Mouse (Mus musculus): ENCODE measurements around the gene Itpk1. TPM values are rescaled to one million over a fixed set of nuclear protein-coding genes. Genes with fewer than 3 reads are reported as not detected.

Itpk1 gene
- polyA plus RNA-seq, 1 experiment from 2014 or later = 26.1 TPM

DNA sequence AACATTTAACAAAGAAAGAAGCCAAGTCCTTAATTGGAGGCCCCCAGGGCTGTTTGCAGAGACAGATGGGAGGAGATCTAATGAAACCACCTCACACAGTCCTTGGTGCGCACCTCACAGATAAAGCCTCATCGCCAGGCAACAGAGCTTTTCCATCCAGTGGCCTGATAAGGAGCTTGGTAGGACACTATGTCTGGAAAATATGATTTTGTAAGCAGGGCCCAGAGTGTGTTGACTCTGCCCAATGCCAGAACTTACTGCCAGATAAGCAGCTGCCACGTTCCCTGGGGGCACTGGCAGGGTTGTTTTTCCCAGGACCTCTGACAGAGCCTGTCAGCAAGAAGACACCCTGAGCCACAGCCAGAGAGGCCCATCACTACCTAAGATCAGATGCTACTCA is 153.5 kb downstream of the Itpk1 start:
- ATAC-seq (ENCODE audit: insufficient read depth, low FRiP score, low TSS enrichment) (no peak), DNase-seq (ENCODE audit: low spot score) (no peak)
- Histone ChIP-seq H3K9ac (ENCODE audit: low read length) (no peak overlapping the region), H3K27me3 (ENCODE audit: control insufficient read depth, insufficient read depth, low read length) (0 out of 2 replicates have a peak, but pooled peaks cover 7% of the 10 kb centered on the region), H3K36me3 (ENCODE audit: control insufficient read depth, insufficient read depth, low read length) (no peaks in the 10 kb centered on the region), H3K9me3 (ENCODE audit: control insufficient read depth, low read length) (no peaks in the 10 kb centered on the region), H3K27ac (ENCODE audit: low read depth, low read length) (no peak overlapping the region), H3K4me1 (ENCODE audit: control insufficient read depth, insufficient read depth, low read length) (peaks cover 4% of the 10 kb centered on the region; the same call in 1 of the 2 replicates), H3K4me3 (ENCODE audit: low read depth, low read length) (no peak overlapping the region), H3K4me2 (ENCODE audit: low read depth) (no peak overlapping the region)
- WGBS = 86% methylated on average over 3 of the region's 3 CpGs

DNA sequence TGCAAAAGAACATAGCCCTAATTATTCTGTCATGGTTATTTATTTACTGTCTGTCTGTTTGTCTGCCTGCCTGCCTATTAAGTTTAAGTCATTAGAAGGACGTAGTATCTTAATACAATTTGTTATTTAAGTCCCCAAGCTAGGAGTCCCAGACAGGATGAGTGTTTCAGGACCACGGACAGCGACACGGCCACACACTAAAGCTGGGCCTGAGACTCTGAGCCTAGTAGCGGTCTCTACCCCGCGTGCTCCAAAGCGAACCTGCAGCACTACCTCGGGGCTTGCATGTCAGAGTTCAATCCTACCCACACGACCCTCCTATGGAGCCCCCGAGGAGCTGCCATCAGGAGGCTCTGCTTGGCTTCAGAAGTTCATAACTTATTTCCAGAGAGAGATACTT is 154.2 kb downstream of the Itpk1 start:
- H3K27ac ChIP-seq (ENCODE audit: low read depth, low read length) = no peak overlapping the region
- no peaks in the 10 kb centered on the region for H3K36me3 ChIP-seq (ENCODE audit: control insufficient read depth, insufficient read depth, low read length)
- ATAC-seq (ENCODE audit: insufficient read depth, low FRiP score, low TSS enrichment) (no peak), DNase-seq (ENCODE audit: low spot score) (peak; percentile 80)
- 0 out of 2 replicates have a peak, but pooled peaks cover 4% of the 10 kb centered on the region for H3K4me1 ChIP-seq (ENCODE audit: control insufficient read depth, insufficient read depth, low read length)
- no peak overlapping the region for H3K9ac ChIP-seq (ENCODE audit: low read length)
- 5% methylated on average over 11 of the region's 11 CpGs for WGBS
- H3K4me2 ChIP-seq (ENCODE audit: low read depth) = no peak overlapping the region
- 0 out of 2 replicates have a peak, but pooled peaks cover 7% of the 10 kb centered on the region for H3K27me3 ChIP-seq (ENCODE audit: control insufficient read depth, insufficient read depth, low read length)
- no peak overlapping the region for H3K4me3 ChIP-seq (ENCODE audit: low read depth, low read length)
- H3K9me3 ChIP-seq (ENCODE audit: control insufficient read depth, low read length) = no peaks in the 10 kb centered on the region

DNA sequence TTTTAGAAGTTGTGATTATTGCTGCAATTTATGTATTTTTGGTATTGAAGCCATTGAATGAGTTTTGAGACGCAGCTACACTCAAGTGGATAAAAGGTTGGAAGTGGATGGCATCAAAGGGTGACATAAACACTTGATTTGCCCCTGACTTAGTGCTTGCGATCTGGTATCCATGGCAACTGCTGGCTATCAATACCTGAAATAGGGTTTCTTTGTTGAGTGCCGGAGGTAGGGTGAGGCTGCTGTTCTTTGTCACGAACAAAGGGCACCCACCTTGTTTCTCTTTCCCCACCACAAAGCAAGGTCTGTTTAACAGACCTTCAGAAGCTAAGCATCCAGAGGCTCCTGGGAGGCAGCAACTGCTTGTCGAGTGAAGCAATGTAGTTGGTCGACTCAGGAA is 159.6 kb downstream of the Itpk1 start:
- no peak for DNase-seq (ENCODE audit: low spot score)
- no peaks in the 10 kb centered on the region for H3K27me3 ChIP-seq (ENCODE audit: control insufficient read depth, insufficient read depth, low read length)
- no peak overlapping the region for H3K4me2 ChIP-seq (ENCODE audit: low read depth)
- H3K9ac ChIP-seq (ENCODE audit: low read length) = no peak overlapping the region
- H3K4me1 ChIP-seq (ENCODE audit: control insufficient read depth, insufficient read depth, low read length) = no peaks in the 10 kb centered on the region
- no peaks in the 10 kb centered on the region for H3K36me3 ChIP-seq (ENCODE audit: control insufficient read depth, insufficient read depth, low read length)
- no peak for ATAC-seq (ENCODE audit: insufficient read depth, low FRiP score, low TSS enrichment)
- no peaks in the 10 kb centered on the region for H3K9me3 ChIP-seq (ENCODE audit: control insufficient read depth, low read length)
- WGBS = 64% methylated on average over 6 of the region's 6 CpGs
- no peak overlapping the region for H3K27ac ChIP-seq (ENCODE audit: low read depth, low read length)
- no peak overlapping the region for H3K4me3 ChIP-seq (ENCODE audit: low read depth, low read length)

- Histone ChIP-seq H3K9me3 (ENCODE audit: control insufficient read depth, low read length) (no peaks in the 10 kb centered on the region), H3K27ac (ENCODE audit: low read depth, low read length) (no peak overlapping the region), H3K4me1 (ENCODE audit: control insufficient read depth, insufficient read depth, low read length) (no peaks in the 10 kb centered on the region), H3K4me3 (ENCODE audit: low read depth, low read length) (no peak overlapping the region), H3K27me3 (ENCODE audit: control insufficient read depth, insufficient read depth, low read length) (no peaks in the 10 kb centered on the region), H3K9ac (ENCODE audit: low read length) (no peak overlapping the region), H3K36me3 (ENCODE audit: control insufficient read depth, insufficient read depth, low read length) (no peaks in the 10 kb centered on the region), H3K4me2 (ENCODE audit: low read depth) (no peak overlapping the region)
- no peak for DNase-seq (ENCODE audit: low spot score)
- WGBS = 92% methylated on average over 7 of the region's 7 CpGs
- ATAC-seq (ENCODE audit: insufficient read depth, low FRiP score, low TSS enrichment) = no peak
Observed at GRCm38 (mm10) chr12:102541168-102541567, 163.6 kb downstream of the Itpk1 start.

DNA sequence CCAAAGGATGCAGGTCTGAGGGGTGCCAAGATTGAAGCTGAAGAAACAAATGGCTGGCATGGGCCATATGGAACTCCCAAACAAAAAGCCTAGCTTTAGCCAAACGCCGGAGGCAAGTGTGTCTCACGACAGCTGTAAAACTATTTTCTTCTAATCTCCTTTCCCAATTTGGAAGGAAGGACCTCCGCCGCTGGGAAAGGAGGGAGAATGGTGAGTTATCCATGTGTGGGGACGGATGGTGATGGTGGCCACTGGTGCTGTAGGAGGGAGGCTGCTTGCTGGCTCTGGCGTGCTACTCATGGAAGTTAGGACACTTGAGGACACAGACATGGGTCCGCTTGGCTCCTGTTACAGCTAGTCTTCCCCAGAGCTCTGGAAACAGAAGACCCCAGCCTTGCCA is 164.5 kb downstream of the Itpk1 start:
- Histone ChIP-seq H3K27ac (ENCODE audit: low read depth, low read length) (no peak overlapping the region), H3K27me3 (ENCODE audit: control insufficient read depth, insufficient read depth, low read length) (no peaks in the 10 kb centered on the region), H3K4me3 (ENCODE audit: low read depth, low read length) (no peak overlapping the region), H3K4me1 (ENCODE audit: control insufficient read depth, insufficient read depth, low read length) (no peaks in the 10 kb centered on the region), H3K36me3 (ENCODE audit: control insufficient read depth, insufficient read depth, low read length) (no peaks in the 10 kb centered on the region), H3K4me2 (ENCODE audit: low read depth) (no peak overlapping the region), H3K9me3 (ENCODE audit: control insufficient read depth, low read length) (no peaks in the 10 kb centered on the region), H3K9ac (ENCODE audit: low read length) (no peak overlapping the region)
- 63% methylated on average over 8 of the region's 8 CpGs for WGBS
- DNase-seq (ENCODE audit: low spot score) (no peak), ATAC-seq (ENCODE audit: insufficient read depth, low FRiP score, low TSS enrichment) (no peak)

DNA sequence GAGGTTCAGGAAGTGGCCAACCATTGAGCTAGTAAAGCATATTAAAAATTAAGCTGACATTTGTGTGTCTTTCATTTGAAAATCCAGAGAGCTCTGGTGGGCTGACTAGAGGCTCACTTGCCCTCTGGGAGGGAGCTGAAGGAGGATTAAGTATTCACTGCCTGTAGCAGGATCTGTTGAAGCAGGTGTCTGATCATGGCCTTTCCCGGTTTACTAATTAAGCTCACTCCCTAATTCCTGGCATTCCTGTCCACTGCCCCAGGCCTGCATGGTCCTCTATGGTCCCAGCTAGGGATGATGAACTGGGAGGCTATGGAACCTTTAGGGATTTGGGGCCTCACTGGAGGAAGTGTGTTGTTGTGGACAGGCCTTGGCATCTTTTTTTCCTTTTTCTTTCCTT is 168.9 kb downstream of the Itpk1 start:
- 64% methylated on average over 1 of the region's 1 CpGs for WGBS
- ATAC-seq (ENCODE audit: insufficient read depth, low FRiP score, low TSS enrichment) = no peak
- Histone ChIP-seq H3K4me1 (ENCODE audit: control insufficient read depth, insufficient read depth, low read length) (no peaks in the 10 kb centered on the region), H3K4me3 (ENCODE audit: low read depth, low read length) (no peak overlapping the region), H3K27me3 (ENCODE audit: control insufficient read depth, insufficient read depth, low read length) (no peaks in the 10 kb centered on the region), H3K36me3 (ENCODE audit: control insufficient read depth, insufficient read depth, low read length) (no peaks in the 10 kb centered on the region), H3K4me2 (ENCODE audit: low read depth) (no peak overlapping the region), H3K9ac (ENCODE audit: low read length) (no peak overlapping the region), H3K27ac (ENCODE audit: low read depth, low read length) (no peak overlapping the region), H3K9me3 (ENCODE audit: control insufficient read depth, low read length) (no peaks in the 10 kb centered on the region)
- DNase-seq (ENCODE audit: low spot score) = no peak

DNA sequence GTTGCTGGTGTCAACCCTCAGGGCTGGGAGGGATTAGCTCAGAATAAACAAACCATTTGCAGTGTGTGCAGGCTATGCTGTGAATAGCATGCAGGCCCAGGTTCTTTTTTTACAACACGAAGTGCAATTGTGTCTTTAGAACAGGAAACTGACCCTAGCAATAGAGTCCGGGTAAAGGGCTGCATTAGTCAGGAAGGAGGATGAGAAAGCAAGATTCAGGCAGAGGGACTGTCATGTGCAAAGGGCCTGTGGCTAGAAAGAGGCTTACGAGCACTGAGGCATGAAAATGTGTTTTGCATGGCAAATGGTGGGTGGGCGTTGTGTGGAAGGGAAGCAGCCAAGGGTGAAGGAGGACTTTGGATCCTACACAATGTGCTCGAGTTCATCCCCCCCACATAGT is 176.7 kb downstream of the Itpk1 start:
- no peaks in the 10 kb centered on the region for H3K27me3 ChIP-seq (ENCODE audit: control insufficient read depth, insufficient read depth, low read length)
- H3K9ac ChIP-seq (ENCODE audit: low read length) = no peak overlapping the region
- H3K27ac ChIP-seq (ENCODE audit: low read depth, low read length) = no peak overlapping the region
- H3K9me3 ChIP-seq (ENCODE audit: control insufficient read depth, low read length) = no peaks in the 10 kb centered on the region
- no peaks in the 10 kb centered on the region for H3K4me1 ChIP-seq (ENCODE audit: control insufficient read depth, insufficient read depth, low read length)
- no peaks in the 10 kb centered on the region for H3K36me3 ChIP-seq (ENCODE audit: control insufficient read depth, insufficient read depth, low read length)
- no peak overlapping the region for H3K4me2 ChIP-seq (ENCODE audit: low read depth)
- no peak overlapping the region for H3K4me3 ChIP-seq (ENCODE audit: low read depth, low read length)
- 79% methylated on average over 5 of the region's 5 CpGs for WGBS
- DNase-seq (ENCODE audit: low spot score) (no peak), ATAC-seq (ENCODE audit: insufficient read depth, low FRiP score, low TSS enrichment) (no peak)

DNA sequence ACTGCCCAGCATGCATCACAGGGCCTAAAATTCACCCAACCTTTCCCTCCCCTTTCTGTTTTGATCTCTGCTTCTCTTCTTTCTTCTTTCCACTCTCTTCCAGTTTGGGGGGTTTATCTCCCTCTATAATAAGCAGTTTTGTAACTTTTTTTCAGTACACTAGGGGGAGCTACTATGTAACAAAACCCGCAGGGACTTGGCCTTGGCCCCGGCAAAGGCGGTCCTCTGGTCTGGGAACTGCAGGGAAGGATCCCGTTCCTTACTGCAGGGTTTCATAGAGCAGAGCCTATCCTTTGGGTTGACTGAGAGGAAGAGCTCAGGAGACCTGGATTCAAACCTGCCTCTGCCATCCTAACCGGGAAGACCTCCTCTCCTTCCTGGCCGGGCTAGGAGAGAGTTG is 180.0 kb downstream of the Itpk1 start:
- H3K27ac ChIP-seq (ENCODE audit: low read depth, low read length) = no peak overlapping the region
- H3K4me1 ChIP-seq (ENCODE audit: control insufficient read depth, insufficient read depth, low read length) = no peaks in the 10 kb centered on the region
- no peaks in the 10 kb centered on the region for H3K27me3 ChIP-seq (ENCODE audit: control insufficient read depth, insufficient read depth, low read length)
- DNase-seq (ENCODE audit: low spot score) (peak; percentile 34), ATAC-seq (ENCODE audit: insufficient read depth, low FRiP score, low TSS enrichment) (no peak)
- H3K36me3 ChIP-seq (ENCODE audit: control insufficient read depth, insufficient read depth, low read length) = no peaks in the 10 kb centered on the region
- H3K4me3 ChIP-seq (ENCODE audit: low read depth, low read length) = no peak overlapping the region
- 25% methylated on average over 6 of the region's 6 CpGs for WGBS
- H3K9me3 ChIP-seq (ENCODE audit: control insufficient read depth, low read length) = no peaks in the 10 kb centered on the region
- H3K4me2 ChIP-seq (ENCODE audit: low read depth) = no peak overlapping the region
- no peak overlapping the region for H3K9ac ChIP-seq (ENCODE audit: low read length)

GRCm38 (mm10) chr12:102524216-102524615 is 180.5 kb downstream of the Itpk1 start:
- Histone ChIP-seq H3K4me2 (ENCODE audit: low read depth) (no peak overlapping the region), H3K4me1 (ENCODE audit: control insufficient read depth, insufficient read depth, low read length) (no peaks in the 10 kb centered on the region), H3K27me3 (ENCODE audit: control insufficient read depth, insufficient read depth, low read length) (no peaks in the 10 kb centered on the region), H3K27ac (ENCODE audit: low read depth, low read length) (no peak overlapping the region), H3K9ac (ENCODE audit: low read length) (no peak overlapping the region), H3K4me3 (ENCODE audit: low read depth, low read length) (no peak overlapping the region), H3K36me3 (ENCODE audit: control insufficient read depth, insufficient read depth, low read length) (no peaks in the 10 kb centered on the region), H3K9me3 (ENCODE audit: control insufficient read depth, low read length) (no peaks in the 10 kb centered on the region)
- WGBS = 66% methylated on average over 3 of the region's 3 CpGs
- no peak for DNase-seq (ENCODE audit: low spot score)
- no peak for ATAC-seq (ENCODE audit: insufficient read depth, low FRiP score, low TSS enrichment)
